Mouse (Mus musculus): ENCODE results near the gene Gm17482.

DNA sequence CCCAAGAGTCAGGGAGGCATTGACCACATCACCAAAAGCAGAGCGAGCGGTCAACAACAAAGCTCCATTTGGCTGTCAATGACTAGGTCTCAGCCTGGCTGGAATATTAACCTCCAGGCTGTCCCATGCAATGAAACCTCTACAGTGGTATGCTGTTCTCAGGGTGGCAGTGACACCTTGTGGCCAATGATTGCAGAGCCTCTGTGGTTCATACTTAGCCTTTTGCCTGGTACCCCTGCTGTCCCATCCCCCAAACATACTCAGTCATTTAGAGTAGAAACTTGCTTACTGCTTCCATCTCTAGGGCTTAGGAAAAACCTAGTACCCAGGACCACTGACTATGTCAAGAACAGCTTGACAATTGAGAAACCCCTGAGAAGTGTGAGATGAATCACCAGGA, 40.8 kb downstream of the Gm17482 start:
- TF ChIP-seq CTCF (IDR thresholded peaks at IDR 0.05; ENCODE audit: low read depth) (peak; percentile 80), EP300 (IDR thresholded peaks at IDR 0.05; ENCODE audit: low read depth) (no peak)

Measured in liver, embryonic 14.5 days (tissue).